Mouse (Mus musculus): ENCODE measurements around the gene Plcd4. TPM values are rescaled to one million over a fixed set of nuclear protein-coding genes. Genes with fewer than 3 reads are reported as not detected.
"Not testable (repeated sequence)": the region's sequence is repeated elsewhere in the genome, so short reads cannot be mapped to it uniquely, and the experiment has no call there.

Gene Plcd4
- 0.98 and 1.1 TPM in 2 replicates for polyA plus RNA-seq (2016; fragmentation: Nextera tagmentation; extraction: Ambion mirVana)

DNA sequence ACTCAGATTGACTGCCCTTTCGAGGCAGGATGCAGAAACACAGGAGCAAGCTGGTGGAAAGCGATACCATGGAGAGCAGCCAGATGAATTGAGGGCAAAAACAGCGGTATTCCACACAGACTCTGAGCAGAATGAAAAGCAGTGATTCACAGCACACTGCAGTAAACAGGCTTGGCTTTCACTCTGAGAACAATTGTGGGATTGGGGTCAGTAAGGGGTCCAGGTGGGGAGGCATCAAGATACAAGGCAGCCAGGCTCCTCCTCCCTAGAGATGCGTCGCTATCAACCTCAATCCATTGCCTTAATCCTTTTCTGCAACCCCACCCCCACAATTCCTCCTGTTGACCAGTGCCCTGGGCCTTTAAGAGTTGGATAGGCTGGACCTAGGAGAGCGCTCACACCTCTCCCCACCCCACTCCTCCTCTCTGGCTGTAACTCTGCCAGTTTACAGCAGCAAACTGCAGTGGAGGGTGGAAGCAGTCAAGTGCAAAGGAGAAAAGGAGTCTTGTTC lies at the start of gene Plcd4:
TSS of gene Plcd4 (plus strand) at position 438 of the 511 bp plus-strand sequence.
- WGBS: 3% methylated on average over 6 of the region's 6 CpGs
- H3K36me3 ChIP-seq (replicated peaks): no peaks in the 10 kb centered on the region
- H3K27me3 ChIP-seq: no peaks in the 10 kb centered on the region

DNA sequence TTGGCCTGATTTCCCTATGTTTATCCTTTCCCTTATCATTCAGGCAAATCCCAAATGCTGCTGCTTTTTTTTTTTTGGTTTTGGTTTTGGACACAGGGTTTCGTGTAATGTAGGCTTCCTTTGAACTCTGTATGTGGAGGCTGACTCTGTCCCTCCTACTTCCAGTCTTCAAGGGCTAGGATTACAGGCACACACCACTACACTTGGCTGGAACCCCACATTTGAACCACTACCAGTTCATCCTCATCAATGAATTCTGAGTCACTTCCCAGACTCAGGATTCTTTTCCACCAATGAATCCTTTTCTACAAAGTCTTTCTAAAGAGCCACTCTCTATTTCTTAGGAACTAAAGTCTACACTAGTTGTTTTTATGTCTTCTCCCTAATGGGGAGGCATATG lies 41.6 kb upstream of the Plcd4 start:
- Histone ChIP-seq H3K36me3 (replicated peaks) (peaks cover 2% of the 10 kb centered on the region; the same call in 1 of the 2 replicates), H3K9me3 (no peaks in the 10 kb centered on the region), H3K4me3 (replicated peaks) (no peak overlapping the region), H3K4me2 (no peak overlapping the region), H3K9ac (no peak overlapping the region), H3K27ac (no peak overlapping the region), H3K4me1 (peaks cover 10% of the 10 kb centered on the region), H3K27me3 (no peaks in the 10 kb centered on the region)
- ATAC-seq (ENCODE audit: low FRiP score): no peak
- WGBS: 92% methylated on average over 1 of the region's 1 CpGs

More for the DNA sequence above, at the start of gene Plcd4:
- Histone ChIP-seq H3K4me1 (peaks cover 17% of the 10 kb centered on the region), H3K9ac (0 out of 2 replicates have a peak within 1 kb of the TSS, but pooled peaks have one; percentile 40), H3K27ac (no peak within 1 kb of the TSS), H3K9me3 (no peaks in the 10 kb centered on the region), H3K4me3 (replicated peaks) (no peak within 1 kb of the TSS; the same call in 1 of the 2 replicates), H3K4me2 (peak within 1 kb of the TSS; percentile 36)
- ATAC-seq (ENCODE audit: low FRiP score): 0 out of 2 replicates have a peak, but pooled peaks have one; percentile 20

DNA sequence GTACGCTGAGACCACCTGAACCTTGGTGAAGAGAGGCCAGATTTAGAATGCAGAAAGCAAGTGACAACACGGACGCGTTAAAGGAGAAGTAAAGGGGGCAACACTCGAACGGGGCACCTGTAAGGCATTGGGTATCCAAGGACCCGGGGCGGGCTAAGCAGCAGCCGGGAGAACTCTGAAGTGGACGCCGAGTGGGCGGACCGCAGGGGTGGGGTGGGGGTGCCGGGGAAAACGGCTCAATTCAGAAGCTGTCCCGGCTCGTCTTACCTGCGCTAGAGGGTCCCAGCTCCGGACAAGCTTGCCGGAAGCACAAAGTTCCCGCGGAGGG lies 37.3 kb upstream of the Plcd4 start:
- Histone ChIP-seq H3K27ac (peak overlapping the region; percentile 78), H3K4me1 (peaks cover 31% of the 10 kb centered on the region), H3K9ac (peak overlapping the region; percentile 88), H3K9me3 (no peaks in the 10 kb centered on the region), H3K27me3 (no peaks in the 10 kb centered on the region), H3K4me2 (peak overlapping the region; percentile 87), H3K4me3 (replicated peaks) (peak overlapping the region; percentile 88), H3K36me3 (replicated peaks) (no peaks in the 10 kb centered on the region)
- ATAC-seq (ENCODE audit: low FRiP score): no peak
- WGBS: under 1% methylated on average over 22 of the region's 22 CpGs

DNA sequence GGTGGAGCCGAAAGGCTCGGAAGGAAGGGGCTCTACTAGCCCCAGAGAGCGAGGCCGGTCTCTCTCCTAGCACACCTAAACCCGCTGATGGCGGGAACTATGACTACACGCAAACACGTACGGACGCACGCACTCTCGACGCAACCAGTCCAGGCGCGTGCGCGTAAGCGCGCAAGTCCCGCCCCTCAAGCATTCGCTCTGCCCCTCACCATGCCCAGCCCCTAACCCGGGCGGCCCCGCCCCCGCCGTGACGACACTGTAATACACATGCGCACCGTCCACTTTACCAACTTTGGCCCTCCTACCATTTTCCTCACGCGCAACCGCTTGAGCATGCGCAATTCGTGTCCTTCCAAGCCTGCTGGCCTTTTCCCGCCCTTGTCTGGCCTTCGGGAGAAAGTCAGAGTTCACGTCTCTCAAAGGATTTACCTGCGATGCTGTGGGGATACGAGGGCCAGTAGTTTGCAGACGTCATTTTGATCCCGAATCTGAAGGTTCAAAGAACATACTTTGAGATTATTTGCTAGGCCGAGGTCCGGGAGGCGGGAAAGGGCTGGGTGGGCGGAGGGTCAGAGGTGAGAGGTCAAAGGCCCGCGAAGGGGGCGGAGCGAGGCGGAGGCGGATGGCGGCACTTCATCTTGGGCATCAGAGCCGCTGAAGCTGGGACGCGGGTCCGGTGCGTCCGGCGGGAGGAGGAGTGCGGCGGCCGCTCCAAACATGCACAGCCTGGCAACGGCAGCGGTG lies 36.8 kb upstream of the Plcd4 start, which contains the start of gene Cnot9:
TSS of gene Cnot9 (plus strand) at position 338 of the 744 bp plus-strand sequence.
- Histone ChIP-seq H3K4me1 (peaks cover 31% of the 10 kb centered on the region), H3K36me3 (replicated peaks) (no peaks in the 10 kb centered on the region)
- WGBS: under 1% methylated on average over 62 of the region's 64 CpGs

DNA sequence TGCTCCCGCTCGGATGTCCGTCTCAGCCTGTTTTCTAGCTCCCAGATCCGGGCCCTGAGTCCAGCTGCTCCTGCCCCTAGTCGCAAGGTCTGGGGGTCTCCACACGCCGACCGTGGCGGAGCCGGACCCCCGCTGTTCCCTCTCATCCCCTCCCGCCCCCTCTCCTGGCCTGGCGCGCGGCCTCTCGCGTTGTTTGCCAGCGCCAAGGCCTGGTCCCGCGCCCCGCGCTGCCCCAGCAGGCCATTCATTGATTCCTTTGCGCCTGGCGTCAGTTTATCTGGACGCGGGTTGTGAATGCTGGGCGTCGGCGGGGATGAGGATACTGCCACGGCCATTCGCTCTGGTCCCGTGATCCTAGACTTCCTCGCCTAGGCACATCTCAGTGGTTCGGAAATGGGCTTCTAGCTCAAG lies 36.2 kb upstream of the Plcd4 start:
- no peaks in the 10 kb centered on the region for H3K27me3 ChIP-seq
- H3K27ac ChIP-seq: peak overlapping the region; percentile 93
- peak overlapping the region; percentile 89 for H3K9ac ChIP-seq
- H3K4me3 ChIP-seq (replicated peaks): peak overlapping the region; percentile 88
- H3K9me3 ChIP-seq: no peaks in the 10 kb centered on the region
- H3K36me3 ChIP-seq (replicated peaks): peaks cover 3% of the 10 kb centered on the region; the same call in 1 of the 2 replicates
- ATAC-seq (ENCODE audit: low FRiP score): peak; percentile 55; the same call in 1 of the 2 replicates
- peak overlapping the region; percentile 87 for H3K4me2 ChIP-seq
- peaks cover 31% of the 10 kb centered on the region for H3K4me1 ChIP-seq
- WGBS: 0% methylated on average over 34 of the region's 34 CpGs

More for the DNA sequence above, 36.8 kb upstream of the Plcd4 start, which contains the start of gene Cnot9:
- Histone ChIP-seq H3K9me3 (no peaks in the 10 kb centered on the region), H3K27ac (peak within 1 kb of the TSS; percentile 93), H3K4me3 (replicated peaks) (peak within 1 kb of the TSS; percentile 88), H3K27me3 (no peaks in the 10 kb centered on the region), H3K4me2 (peak within 1 kb of the TSS; percentile 87), H3K9ac (peak within 1 kb of the TSS; percentile 89)
- ATAC-seq (ENCODE audit: low FRiP score): peak; percentile 99

DNA sequence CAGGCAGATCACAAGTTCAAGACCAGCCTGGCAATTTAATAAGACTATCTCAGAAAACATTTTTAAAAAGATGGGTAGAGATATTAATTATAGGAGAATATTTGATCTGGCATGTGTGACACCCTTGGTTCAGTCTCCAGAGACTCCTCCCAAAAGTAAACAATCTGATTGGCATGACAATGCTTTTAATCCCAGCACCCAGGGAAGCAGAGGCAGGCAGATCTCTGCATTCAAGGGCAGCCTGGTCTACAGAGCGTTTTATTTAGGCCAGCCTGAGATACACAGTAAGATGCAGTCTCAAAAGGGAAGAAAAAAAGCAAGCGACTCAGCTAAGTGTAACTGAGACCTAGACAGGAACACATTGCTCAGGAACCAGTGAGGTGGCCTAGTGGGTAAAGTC lies 34.9 kb upstream of the Plcd4 start:
- 88% methylated on average over 2 of the region's 2 CpGs for WGBS
- no peak overlapping the region for H3K27ac ChIP-seq
- no peak for ATAC-seq (ENCODE audit: low FRiP score)

DNA sequence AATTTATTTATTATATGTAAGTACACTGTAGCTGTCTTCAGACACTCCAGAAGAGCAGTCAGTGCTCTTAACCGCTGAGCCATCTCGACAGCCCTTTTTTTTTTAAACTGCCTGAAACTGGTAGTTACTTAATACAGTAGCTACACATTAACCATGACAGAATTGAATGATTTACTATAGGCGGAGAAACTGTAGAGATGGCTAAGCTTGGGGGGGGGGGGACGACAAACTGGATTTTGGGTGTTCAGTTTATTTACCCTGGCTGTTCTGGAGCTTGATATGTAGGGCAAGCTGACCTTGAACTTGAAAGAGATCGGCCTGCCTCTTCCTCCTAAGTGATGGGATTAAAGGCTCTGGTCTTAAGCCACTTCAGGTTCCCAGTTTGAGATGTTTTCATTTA lies 31.4 kb upstream of the Plcd4 start:
- Histone ChIP-seq H3K9me3 (no peaks in the 10 kb centered on the region), H3K27me3 (no peaks in the 10 kb centered on the region), H3K4me3 (replicated peaks) (no peak overlapping the region), H3K36me3 (replicated peaks) (peaks cover 19% of the 10 kb centered on the region; the same call in 1 of the 2 replicates), H3K4me2 (no peak overlapping the region), H3K9ac (no peak overlapping the region), H3K27ac (no peak overlapping the region), H3K4me1 (peaks cover 22% of the 10 kb centered on the region)
- 99% methylated on average over 5 of the region's 5 CpGs for WGBS
- ATAC-seq (ENCODE audit: low FRiP score): no peak

More for the DNA sequence above, 34.9 kb upstream of the Plcd4 start:
- no peaks in the 10 kb centered on the region for H3K9me3 ChIP-seq
- H3K4me1 ChIP-seq: peaks cover 31% of the 10 kb centered on the region
- H3K27me3 ChIP-seq: no peaks in the 10 kb centered on the region
- no peak overlapping the region for H3K9ac ChIP-seq
- H3K4me3 ChIP-seq (replicated peaks): peak overlapping the region; percentile 88
- peaks cover 7% of the 10 kb centered on the region; the same call in 1 of the 2 replicates for H3K36me3 ChIP-seq (replicated peaks)
- H3K4me2 ChIP-seq: peak overlapping the region; percentile 87

DNA sequence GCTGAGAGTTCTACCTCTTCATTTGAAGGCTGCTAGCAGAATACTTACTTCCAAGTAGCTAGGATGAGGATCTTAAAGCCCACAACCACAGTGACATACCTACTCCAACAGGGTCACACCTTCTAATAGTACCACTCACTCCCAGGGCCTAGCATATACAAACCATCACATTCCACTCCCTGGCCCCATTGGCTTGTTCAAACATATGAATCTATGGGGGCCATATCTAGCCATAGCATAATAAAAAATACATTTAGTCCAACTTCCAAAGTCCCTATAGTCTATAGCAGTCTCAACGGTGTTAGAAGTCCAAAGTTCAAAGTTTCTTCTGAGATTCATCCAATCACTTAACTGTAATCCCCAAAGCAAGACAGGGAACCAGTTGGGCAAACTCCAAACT lies 29.7 kb upstream of the Plcd4 start:
- H3K9me3 ChIP-seq; H3K4me2 ChIP-seq; H3K27me3 ChIP-seq; ATAC-seq (ENCODE audit: low FRiP score); H3K27ac ChIP-seq; H3K4me1 ChIP-seq; H3K9ac ChIP-seq; H3K4me3 ChIP-seq (replicated peaks): not testable (repeated sequence)
- WGBS: 98% methylated on average over 1 of the region's 1 CpGs
- H3K36me3 ChIP-seq (replicated peaks): peaks cover 28% of the 10 kb centered on the region

DNA sequence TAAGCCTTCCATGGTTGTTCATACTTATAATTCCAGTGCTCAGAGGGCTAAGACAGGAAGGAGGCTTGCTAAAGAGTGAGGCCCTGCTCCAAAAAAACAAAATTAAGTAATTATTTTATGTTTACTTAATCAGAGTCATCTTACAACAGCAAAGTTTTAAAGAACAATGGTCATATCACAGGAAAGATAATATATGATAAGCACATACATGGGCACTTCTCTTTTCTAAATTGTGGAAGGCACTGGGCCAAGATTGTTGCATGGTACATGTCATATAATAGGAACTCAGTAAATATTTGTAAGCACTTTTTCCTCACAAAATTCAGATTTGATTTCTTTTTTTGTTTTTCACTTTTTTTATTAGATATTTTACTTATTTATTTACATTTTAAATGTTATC lies 22.8 kb upstream of the Plcd4 start:
- H3K4me1 ChIP-seq: no peaks in the 10 kb centered on the region
- no peak overlapping the region for H3K4me2 ChIP-seq
- no peak for ATAC-seq (ENCODE audit: low FRiP score)
- H3K27me3 ChIP-seq: no peaks in the 10 kb centered on the region
- no peak overlapping the region for H3K27ac ChIP-seq
- peaks cover 70% of the 10 kb centered on the region for H3K36me3 ChIP-seq (replicated peaks)
- H3K4me3 ChIP-seq (replicated peaks): no peak overlapping the region
- no peak overlapping the region for H3K9ac ChIP-seq
- no peaks in the 10 kb centered on the region for H3K9me3 ChIP-seq

DNA sequence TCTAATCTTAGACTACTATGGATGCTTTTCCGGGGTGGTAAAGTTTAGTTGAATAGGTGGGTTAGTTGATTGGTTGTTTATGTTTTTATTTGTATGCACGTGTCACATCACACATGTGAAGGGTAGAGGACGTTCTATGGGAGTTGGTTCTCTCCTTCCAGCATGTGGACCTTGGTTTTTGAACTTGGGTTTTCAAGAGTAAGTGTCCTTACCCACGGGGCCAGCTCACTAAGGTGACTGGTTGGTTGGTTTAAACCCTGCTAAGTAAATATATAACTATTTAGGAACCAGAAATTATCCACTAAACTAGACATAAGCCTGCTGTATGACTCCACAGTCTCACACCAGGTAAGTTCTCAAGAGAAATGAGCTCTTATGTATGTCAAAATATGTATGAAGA lies 17.9 kb upstream of the Plcd4 start:
- H3K9me3 ChIP-seq: no peaks in the 10 kb centered on the region
- peaks cover 90% of the 10 kb centered on the region for H3K36me3 ChIP-seq (replicated peaks)
- no peak for ATAC-seq (ENCODE audit: low FRiP score)
- WGBS: 90% methylated on average over 4 of the region's 4 CpGs
- H3K9ac ChIP-seq: no peak overlapping the region
- no peaks in the 10 kb centered on the region for H3K27me3 ChIP-seq
- H3K4me3 ChIP-seq (replicated peaks): no peak overlapping the region
- no peak overlapping the region for H3K4me2 ChIP-seq
- H3K27ac ChIP-seq: no peak overlapping the region
- no peaks in the 10 kb centered on the region for H3K4me1 ChIP-seq

DNA sequence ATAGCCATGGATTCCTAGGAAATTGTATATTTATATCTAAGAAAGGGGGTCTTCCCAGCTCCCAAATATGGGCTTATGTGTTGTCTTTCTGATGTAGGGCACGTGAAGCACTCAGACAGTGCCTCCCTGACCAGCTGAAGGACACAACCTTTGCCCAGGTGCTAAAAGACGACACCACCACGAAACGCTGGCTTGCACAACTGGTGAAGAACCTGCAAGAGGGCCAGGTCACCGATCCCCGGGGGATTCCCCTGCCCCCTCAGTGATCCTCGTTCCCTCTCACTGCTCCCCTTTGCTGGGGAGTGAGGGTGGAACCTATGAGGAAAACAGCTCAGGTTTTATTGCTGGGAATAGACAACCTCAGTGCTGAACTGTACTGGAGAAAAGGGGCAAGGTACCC lies 14.1 kb upstream of the Plcd4 start:
- Histone ChIP-seq H3K36me3 (replicated peaks) (peaks cover 90% of the 10 kb centered on the region), H3K4me3 (replicated peaks) (no peak overlapping the region), H3K9ac (no peak overlapping the region), H3K27ac (no peak overlapping the region), H3K4me2 (no peak overlapping the region), H3K27me3 (no peaks in the 10 kb centered on the region), H3K4me1 (no peaks in the 10 kb centered on the region), H3K9me3 (no peaks in the 10 kb centered on the region)
- 94% methylated on average over 7 of the region's 7 CpGs for WGBS
- no peak for ATAC-seq (ENCODE audit: low FRiP score)

DNA sequence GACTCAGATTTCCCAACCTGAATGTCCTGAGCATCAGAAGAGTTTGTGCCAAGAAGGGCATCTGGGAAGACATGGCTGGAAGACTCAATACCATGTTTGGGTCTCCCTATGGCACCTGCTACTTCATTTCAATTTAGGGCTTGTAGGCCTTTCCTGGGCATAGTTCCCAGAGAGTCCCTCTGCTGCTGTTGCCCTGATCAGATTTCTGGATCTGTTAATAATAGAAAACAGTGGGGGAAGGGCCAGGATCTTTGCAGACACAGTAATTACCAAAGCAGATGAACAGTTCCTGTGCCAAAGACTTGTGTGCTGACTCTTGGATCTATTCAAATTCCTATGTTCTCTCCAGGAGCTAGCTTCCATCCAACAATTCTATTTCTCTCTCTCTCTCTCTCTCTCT lies 4.0 kb upstream of the Plcd4 start:
- Histone ChIP-seq H3K27me3 (no peaks in the 10 kb centered on the region), H3K9me3 (no peaks in the 10 kb centered on the region), H3K9ac (no peak overlapping the region), H3K4me1 (peaks cover 12% of the 10 kb centered on the region), H3K4me3 (replicated peaks) (no peak overlapping the region), H3K36me3 (replicated peaks) (no peaks in the 10 kb centered on the region), H3K4me2 (no peak overlapping the region), H3K27ac (no peak overlapping the region)
- ATAC-seq (ENCODE audit: low FRiP score): no peak

DNA sequence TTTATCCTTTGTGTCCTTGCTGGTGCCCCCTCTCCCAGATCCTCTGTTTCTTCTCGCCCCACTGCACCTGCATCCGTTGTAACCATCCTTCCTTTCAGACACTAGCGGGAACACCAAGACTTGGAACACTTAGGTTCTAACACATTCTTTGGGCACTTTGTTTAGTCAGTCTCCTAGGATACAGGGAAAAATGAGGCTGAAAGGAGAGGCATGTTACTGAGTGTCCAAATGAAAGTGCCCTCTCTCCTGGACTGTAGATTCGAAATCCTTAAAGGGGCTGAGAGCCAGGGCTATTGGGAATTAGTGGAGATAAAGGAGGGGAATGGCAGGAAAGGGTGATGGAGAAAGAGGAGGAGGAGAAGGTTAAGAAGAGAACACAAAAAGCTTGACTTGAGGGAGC lies 1.5 kb downstream of the Plcd4 start, which contains the start of gene Usp37:
TSS of gene Usp37 (minus strand) at position 101 of the 400 bp plus-strand sequence.
- Histone ChIP-seq H3K9me3 (no peaks in the 10 kb centered on the region), H3K4me1 (peaks cover 17% of the 10 kb centered on the region), H3K27ac (no peak within 1 kb of the TSS), H3K4me2 (no peak within 1 kb of the TSS), H3K36me3 (replicated peaks) (no peaks in the 10 kb centered on the region), H3K4me3 (replicated peaks) (no peak within 1 kb of the TSS), H3K27me3 (no peaks in the 10 kb centered on the region), H3K9ac (0 out of 2 replicates have a peak within 1 kb of the TSS, but pooled peaks have one; percentile 40)
- 44% methylated on average over 4 of the region's 4 CpGs for WGBS
- no peak for ATAC-seq (ENCODE audit: low FRiP score)

Measured in forebrain, embryonic 12.5 days (tissue).